Mouse (Mus musculus) ES-CJ7 (cell line): ENCODE data around the gene Add2.

ENCODE experiments used
- DNase-seq: peaks from one replicate; pipeline ENCODE4 v3.0.0; 2011; ENCODE audit warnings: low read depth, low spot score

Add2 gene

DNA sequence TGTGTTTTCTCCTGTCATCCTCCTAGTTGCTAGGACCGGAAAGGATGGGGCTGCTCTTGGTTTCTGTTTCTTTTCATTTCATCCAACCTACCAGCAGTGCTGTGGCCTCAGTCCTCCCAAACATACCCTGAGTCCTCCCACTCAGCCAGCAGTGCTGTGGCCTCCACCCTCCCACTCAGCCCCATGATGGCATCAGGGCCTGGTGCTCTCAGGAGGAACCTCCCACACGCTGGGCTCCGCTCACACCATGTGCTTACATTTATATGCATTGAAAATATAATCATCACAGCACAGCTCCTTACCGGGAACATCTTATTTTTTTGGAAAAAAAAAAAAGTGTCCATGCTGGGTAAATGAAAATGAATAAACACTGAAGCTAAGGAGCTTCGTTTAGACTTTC, 20.0 kb downstream of the Add2 start:
- DNase-seq, result no peak

DNA sequence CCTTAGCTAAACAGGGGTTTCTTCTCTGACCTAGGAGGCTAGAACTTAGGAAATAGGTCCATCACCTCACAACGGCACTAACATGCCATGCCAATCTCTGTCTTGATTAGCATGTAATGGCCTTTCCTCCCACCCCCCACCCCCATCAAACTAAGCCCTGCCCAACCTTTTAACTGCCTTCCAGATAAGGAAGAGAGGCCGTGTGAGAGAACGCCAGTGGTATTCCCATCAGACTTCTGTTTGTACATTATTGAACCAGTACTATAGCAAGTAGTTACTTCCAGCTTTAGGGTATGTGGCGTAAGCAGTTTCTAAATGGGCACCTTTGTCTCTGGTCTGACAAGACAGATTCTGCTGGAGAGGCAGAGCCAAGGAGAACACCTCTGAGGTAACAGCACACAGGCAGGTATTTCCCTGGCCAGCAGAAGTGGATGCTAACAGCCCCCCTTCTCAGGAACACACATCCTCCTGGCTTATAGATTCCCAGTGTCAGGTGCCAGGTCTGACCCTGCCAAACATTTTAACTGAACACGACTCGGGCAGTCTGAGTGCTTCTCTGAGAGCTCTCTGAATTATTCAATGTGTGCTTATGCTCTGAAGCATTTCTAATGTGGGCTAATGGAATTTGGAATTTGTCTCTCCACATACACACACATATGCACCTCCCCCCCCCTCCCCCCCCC, 22.2 kb downstream of the Add2 start:
- DNase-seq, result no peak

DNA sequence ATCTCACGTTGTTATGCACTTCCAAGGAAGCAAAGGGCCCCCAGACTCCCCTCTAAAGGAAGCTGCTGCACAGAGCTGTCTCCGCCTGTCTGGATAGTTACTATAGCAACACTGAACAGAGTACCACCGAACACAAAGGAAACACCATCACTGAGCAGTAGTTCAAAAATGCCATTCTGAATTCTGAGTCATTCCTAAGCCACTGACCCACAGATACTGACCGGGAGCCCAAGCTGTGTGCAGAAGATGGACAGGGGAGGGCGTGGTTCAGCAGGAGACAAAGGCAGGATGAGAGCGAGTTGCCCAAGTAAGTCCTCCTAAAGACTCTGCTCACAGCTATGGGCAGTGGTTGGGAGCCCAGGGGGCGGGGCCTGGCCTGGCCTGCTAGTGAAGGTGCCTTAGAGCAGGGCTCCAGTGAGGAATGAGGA, 23.6 kb downstream of the Add2 start:
- DNase-seq, result no peak

DNA sequence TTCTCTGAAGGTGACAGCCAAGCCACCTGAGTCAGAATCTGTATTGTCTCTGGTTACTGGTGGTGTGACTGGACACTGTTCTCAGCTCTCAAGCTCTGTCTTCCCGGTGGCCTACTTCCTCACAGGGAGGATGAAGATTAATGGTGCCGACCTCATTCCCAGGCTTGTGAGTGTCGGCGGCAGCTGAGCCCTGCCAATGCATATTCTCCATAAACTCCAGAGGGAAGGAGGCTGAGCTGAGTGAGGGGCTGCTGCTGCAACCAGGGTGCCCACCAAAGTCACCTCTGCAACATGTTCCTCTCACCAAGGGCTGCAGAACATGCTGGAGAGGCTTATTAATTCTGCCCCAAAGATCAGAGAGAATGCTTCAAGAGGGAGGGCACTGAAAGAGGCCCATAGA, 24.1 kb downstream of the Add2 start:
- no peak for DNase-seq

- no peak for DNase-seq
Observed at GRCm38 (mm10) chr6:86053099-86053498, 24.6 kb downstream of the Add2 start.

GRCm38 (mm10) chr6:86053594-86053993, 25.1 kb downstream of the Add2 start:
- DNase-seq, result no peak

DNA sequence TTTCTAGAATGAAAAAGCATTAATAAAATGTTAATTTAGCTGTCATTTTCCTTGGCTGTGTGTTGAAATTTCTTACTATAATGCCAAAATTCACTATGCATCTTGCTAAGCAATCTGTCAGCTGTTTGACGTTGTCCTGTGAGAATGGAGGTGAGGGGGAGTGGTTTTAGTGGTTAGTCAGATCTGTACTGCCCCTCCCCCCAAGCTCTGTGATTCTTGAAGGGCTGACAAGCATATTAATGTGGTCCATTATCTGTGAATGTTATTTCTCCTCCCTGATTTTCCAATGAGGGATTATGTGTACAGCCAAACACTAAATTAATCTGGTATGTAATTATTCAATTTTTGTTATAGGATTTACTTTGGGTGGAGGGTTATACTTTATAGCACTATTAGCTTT, 30.0 kb downstream of the Add2 start:
- DNase-seq, result no peak

DNA sequence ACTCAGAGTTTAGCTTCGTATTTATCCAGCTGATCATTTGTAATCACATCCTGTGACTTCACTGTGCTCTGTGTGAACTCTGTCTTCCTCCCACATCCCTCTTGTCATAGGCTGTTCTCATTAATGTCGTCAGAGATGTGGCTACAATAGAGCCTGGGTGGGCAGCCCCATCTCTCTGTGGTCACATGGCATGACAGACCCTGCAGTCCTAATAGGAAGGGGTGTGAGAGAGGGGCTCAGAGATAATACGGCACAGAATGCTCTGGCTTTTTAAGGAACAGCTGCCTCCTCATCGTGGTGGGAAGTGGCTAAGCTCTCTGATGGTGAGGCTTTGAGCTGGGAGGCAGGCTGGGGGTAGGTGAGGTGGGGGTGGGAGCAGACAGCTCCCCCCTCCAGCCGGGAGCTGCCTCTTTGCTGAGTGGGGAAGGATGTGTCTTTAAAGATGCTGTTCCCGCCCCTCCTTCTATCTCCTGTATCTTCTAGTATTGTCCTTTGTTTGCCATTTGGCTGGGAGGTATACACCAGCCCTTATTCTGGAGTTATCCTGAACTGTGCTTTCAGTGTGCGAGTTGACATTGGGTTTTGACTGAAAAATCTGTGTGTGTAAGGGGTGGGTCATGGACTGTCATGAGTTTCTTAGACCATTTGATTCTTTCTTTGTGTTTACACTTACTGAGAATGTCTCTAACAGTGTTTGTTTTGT, 30.8 kb downstream of the Add2 start:
- DNase-seq, result no peak

- no peak for DNase-seq
Observed at GRCm38 (mm10) chr6:86060170-86060569, 31.7 kb downstream of the Add2 start.

GRCm38 (mm10) chr6:86062226-86062625, 33.7 kb downstream of the Add2 start:
- no peak for DNase-seq

DNA sequence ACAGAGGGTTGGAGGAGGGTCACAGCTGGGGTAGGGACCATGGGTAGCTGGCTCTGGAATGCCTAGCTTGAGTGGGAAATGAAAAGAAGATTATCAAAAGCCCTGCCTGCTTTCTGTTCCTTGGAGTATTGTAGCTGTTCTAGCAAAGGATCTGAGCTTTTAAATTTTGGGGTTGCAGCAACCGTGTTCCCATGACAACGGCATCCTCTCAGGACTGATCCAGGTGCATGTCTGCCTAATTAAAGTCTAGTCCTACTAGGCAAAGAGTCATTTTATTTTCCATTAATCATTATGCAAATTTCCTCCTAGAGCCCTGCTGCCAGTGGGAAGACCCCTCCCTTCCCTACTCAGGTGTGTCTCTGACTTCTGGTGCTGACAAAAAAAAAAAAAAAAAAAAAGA, 34.2 kb downstream of the Add2 start:
- DNase-seq, result no peak

DNA sequence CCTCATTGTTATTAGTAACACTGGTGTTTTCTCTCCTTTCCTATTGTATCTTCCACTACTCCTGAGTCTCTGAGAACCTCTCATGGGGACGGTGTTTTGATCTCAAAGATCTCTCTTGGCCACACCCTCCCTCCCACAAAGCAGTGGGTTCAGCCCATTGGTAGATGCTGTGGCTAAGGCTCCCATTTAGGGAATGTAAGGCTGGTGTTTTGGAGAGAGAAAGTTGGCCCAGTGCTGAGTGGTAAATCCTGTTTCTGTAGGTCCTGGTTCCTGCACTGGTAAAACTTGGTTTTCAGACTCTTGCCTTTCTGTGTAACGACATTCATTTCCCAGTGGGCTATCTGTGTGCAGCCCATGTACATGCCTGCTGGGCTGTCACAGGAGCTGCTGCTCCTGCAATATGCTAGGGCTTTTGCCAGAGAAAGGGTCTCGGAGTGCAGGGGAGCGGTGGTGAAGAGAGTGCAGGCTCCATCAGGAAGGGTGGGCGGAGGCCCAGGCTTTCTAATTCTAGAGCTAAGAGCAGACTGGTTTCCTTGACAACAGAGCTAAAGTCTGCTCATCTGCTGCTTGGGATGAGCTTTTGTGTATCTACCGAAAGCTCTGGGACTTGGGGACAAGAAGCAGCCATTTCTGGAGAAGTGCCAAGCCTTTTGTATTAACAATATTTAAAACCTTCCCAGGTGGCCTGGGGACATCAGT, 36.0 kb downstream of the Add2 start:
- DNase-seq, result no peak

- no peak for DNase-seq
Observed at GRCm38 (mm10) chr6:86066727-86067126, 38.2 kb downstream of the Add2 start.

DNA sequence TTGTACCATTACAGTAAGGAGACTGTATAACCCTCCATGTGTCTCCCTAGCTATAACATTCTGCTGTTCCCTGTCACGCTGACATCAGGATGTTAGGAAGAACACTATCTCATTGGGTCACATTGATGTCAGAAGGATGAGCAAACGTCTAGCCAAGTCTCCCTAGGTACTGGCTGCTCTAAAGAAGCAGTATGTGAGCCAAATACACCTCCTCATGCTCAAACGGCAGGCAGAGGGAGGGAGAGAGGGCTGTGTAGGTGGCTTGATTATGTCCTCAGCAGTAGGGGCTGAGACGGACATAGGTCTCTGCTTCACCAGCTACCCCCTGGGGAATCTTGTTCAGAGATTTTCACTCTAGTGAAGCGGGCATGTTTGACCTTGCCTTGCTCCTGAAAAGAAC, 38.7 kb downstream of the Add2 start:
- no peak for DNase-seq

DNA sequence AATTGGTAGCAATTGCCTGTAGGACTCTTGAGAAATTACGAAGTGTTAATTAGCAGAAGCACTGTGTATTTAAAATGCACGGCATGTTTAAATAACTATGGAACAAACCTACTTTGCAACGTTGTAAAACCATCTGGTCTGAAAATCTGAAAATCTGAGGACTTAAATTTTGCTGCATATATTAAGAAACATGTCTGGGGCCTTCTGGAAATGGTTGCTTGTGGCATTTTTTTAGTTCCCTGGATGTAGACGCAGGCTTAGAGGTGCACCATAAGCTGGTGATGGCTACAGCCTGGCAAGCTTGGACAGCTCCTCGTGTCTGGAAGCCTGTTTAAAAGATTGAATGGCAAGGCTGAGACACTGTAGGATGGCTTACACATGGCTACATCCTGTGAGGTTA, 40.5 kb downstream of the Add2 start:
- DNase-seq, result no peak

DNA sequence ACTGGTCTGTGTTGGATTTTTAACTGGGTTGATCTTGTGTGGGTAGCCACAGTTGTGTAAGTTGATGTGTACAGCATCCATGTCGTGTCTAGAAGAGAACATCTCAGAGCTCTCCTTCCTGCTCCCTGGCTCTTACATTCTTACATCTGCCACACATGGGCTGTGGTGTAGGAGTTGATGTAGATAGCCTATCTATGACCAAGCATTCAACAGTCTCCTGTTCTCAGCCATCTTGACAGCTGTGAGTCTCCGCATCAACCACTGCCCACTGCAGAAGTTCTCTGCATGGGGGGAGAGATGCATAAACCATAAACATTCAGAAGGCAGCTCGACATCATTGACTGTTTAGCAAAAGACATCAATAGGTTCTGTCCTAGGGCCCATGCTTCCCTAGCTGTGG, 41.4 kb downstream of the Add2 start:
- no peak for DNase-seq

DNA sequence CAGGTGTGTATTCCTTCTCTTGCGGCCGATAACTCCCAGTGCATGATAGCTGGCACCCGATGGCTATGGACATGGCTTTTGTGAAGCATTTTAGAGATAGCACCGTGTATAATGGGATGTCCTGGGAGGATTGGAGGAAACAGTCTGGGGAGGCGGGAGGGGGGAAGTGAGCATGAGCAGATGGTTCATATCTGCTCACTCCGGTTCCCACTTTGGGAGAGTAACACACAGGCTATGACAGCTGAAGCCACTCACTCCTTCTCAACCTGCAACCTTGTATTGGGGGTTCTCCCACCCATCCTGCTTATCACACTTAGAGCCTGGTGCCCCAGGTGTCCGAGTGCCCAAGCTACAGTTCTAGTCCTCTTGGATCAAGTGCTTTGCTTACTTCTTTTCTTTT, 41.8 kb downstream of the Add2 start:
- no peak for DNase-seq

DNA sequence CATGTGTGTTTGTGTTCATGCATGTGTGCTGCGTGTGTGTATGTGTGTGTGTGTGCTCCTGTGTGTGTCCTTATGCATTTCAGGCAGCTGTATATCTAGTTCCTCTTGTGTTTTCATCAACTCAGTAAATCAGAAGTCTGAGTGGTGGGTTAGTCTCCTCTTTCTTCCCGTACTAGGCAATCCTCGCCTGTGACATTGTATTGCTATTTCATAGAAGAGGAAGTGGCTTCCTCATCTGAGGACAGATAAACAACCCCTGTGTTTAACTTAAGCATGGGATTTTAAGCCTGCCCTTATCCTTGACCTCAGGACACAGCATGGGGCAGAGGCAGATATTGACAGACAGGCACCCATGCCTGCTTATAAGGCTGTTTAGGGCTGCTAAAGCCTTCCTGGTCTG, 45.4 kb downstream of the Add2 start:
- DNase-seq, result no peak

GRCm38 (mm10) chr6:86074538-86075204, 46.2 kb downstream of the Add2 start:
- no peak for DNase-seq

DNA sequence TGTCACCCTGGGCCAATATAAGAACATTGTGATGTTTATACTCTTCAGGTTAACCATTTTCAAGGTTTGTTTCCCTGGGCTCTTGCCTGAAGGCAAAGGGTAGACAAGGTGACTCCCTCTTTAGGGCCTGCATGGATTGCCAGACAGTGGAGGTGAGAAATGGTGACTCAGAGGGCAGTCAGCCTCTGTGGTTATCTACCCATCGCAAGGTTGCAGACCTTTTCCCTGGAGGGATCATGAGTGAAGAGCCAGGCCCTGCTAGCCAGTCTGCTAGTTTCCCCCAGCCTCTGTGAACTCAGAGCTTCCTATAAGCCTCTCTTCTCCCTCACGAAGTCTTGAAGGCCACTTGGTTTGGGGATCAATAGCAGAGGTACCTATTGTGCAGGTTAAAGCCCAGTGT, 48.0 kb downstream of the Add2 start:
- no peak for DNase-seq

GRCm38 (mm10) chr6:86077880-86078279, 49.4 kb downstream of the Add2 start:
- DNase-seq, result no peak

- DNase-seq, result no peak
Observed at GRCm38 (mm10) chr6:86078361-86079010, 50.0 kb downstream of the Add2 start.
